Mouse (Mus musculus): ENCODE data around the gene Lmf2. TPM values are rescaled to one million over a fixed set of nuclear protein-coding genes. Genes with fewer than 3 reads are reported as not detected.

Lmf2 gene
- polyA plus RNA-seq, 1 experiment from 2014 or later: 46.1 TPM

DNA sequence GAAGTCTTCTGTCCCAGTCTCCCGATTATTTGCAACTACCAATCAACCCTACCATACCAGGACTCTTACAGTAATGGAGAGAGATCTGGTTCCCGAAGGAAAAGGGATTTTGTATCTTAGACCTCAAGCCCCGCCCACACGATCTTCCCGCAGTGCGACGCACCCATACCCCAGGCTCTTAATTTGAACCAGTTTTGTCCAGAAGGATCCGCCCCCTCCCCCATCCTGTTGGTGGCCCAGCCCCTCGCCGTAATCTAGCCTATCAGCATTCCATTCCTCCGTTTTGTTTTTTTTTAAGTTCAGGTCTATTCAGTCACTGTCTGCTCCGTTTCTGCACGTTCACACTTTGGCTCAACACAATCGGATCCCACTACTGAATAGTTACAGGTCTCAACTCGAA is 913 bp upstream of the Lmf2 start:
- ATAC-seq (replicated peaks; ENCODE audit: low FRiP score, low read depth): peak; percentile 68
- Histone ChIP-seq H3K9me3 (replicated peaks; ENCODE audit: low read length) (no peaks in the 10 kb centered on the region), H3K4me3 (replicated peaks; ENCODE audit: low read depth, low read length) (peak overlapping the region; percentile 75), H3K36me3 (ENCODE audit: insufficient read depth, low read length) (peaks cover 30% of the 10 kb centered on the region), H3K9ac (ENCODE audit: low read depth, low read length) (peak overlapping the region; percentile 81), H3K27me3 (ENCODE audit: insufficient read depth, low read length) (no peaks in the 10 kb centered on the region), H3K27ac (peak overlapping the region; percentile 87), H3K4me2 (ENCODE audit: low read length) (peak overlapping the region; percentile 80), H3K4me1 (replicated peaks; ENCODE audit: insufficient read depth, low read length) (no peaks in the 10 kb centered on the region; the same call in 1 of the 2 replicates)
- peak; percentile 98 for DNase-seq (ENCODE audit: low spot score)
- WGBS: under 1% methylated on average over 15 of the region's 15 CpGs
- TF ChIP-seq CTCF (IDR thresholded peaks at IDR 0.05; ENCODE audit: low read depth): no peak

DNA sequence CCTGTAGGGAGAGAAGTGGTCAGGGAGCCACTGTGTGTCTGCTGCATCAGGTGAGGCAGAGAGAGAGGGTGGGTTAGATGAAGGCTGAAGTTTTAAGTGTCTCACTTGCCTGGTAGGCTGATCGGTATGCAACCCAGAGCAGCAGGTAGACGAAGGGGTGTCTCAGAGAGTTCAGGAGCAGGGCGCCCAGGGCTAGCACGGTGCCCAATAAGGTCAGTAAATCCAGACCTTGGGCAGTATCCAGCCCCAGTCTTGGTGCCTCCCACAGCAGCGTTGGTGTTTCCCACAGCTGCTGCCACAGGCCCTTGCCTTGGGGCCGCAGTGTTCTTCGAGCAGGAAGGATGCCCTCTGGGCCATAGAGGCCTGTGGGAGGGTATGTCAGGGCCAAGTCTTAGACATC is 1.0 kb downstream of the Lmf2 start:
- peak overlapping the region; percentile 74 for H3K4me2 ChIP-seq (ENCODE audit: low read length)
- H3K4me3 ChIP-seq (replicated peaks; ENCODE audit: low read depth, low read length): peak overlapping the region; percentile 75
- H3K9me3 ChIP-seq (replicated peaks; ENCODE audit: low read length): no peaks in the 10 kb centered on the region
- no peak for DNase-seq (ENCODE audit: low spot score)
- WGBS: 62% methylated on average over 7 of the region's 7 CpGs
- no peaks in the 10 kb centered on the region; the same call in 1 of the 2 replicates for H3K4me1 ChIP-seq (replicated peaks; ENCODE audit: insufficient read depth, low read length)
- no peaks in the 10 kb centered on the region for H3K27me3 ChIP-seq (ENCODE audit: insufficient read depth, low read length)
- H3K27ac ChIP-seq: no peak overlapping the region
- ATAC-seq (replicated peaks; ENCODE audit: low FRiP score, low read depth): 0 out of 2 replicates have a peak, but pooled peaks have one; percentile 0
- peak overlapping the region; percentile 81 for H3K9ac ChIP-seq (ENCODE audit: low read depth, low read length)
- no peak for TF ChIP-seq CTCF (IDR thresholded peaks at IDR 0.05; ENCODE audit: low read depth)
- H3K36me3 ChIP-seq (ENCODE audit: insufficient read depth, low read length): peaks cover 31% of the 10 kb centered on the region

DNA sequence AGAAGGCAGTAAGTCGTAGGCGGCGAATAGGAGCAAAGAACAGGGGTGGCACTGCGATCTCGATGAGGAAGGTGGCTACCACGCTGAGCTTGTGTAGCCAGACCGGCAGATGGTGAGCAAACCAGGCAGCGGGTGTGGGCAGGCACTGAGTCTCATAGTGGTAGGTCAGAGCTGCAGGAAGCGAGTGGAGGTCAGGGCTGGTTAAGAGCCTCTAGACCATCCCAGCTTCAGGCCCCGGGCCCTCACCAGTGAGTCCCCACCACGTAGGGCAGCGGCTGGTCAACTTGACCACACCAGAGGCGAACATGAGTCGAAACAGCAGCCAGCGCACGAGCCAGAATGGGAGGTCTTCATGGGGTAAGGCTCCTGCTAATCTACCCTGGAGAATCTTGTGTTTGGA is 1.6 kb downstream of the Lmf2 start:
- WGBS: 94% methylated on average over 16 of the region's 16 CpGs
- Histone ChIP-seq H3K27me3 (ENCODE audit: insufficient read depth, low read length) (no peaks in the 10 kb centered on the region), H3K9ac (ENCODE audit: low read depth, low read length) (no peak overlapping the region), H3K4me3 (replicated peaks; ENCODE audit: low read depth, low read length) (no peak overlapping the region), H3K4me2 (ENCODE audit: low read length) (no peak overlapping the region), H3K36me3 (ENCODE audit: insufficient read depth, low read length) (peaks cover 31% of the 10 kb centered on the region), H3K9me3 (replicated peaks; ENCODE audit: low read length) (no peaks in the 10 kb centered on the region), H3K27ac (no peak overlapping the region), H3K4me1 (replicated peaks; ENCODE audit: insufficient read depth, low read length) (no peaks in the 10 kb centered on the region; the same call in 1 of the 2 replicates)
- ATAC-seq (replicated peaks; ENCODE audit: low FRiP score, low read depth) (no peak), DNase-seq (ENCODE audit: low spot score) (no peak)
- no peak for TF ChIP-seq CTCF (IDR thresholded peaks at IDR 0.05; ENCODE audit: low read depth)

DNA sequence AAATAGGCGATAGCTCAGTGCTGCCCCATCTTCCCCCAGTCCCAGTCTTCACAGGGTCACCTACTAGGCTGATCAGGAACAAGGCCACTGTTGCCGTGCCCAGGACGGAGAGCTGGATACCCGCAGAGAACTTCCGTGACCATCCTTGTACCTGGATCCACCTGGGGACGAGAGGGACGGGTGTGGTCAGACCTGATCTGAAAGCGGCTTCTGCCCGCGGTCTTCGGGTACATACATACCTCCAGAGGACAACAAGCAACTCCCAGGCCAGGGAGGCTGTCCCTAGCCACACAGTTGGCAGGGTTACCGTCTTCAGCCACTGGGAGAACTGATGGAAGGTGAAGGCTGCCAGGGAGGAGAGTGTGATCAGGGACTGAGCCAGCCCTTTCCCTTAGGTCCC is 2.7 kb downstream of the Lmf2 start:
- Histone ChIP-seq H3K4me2 (ENCODE audit: low read length) (no peak overlapping the region), H3K9me3 (replicated peaks; ENCODE audit: low read length) (no peaks in the 10 kb centered on the region), H3K36me3 (ENCODE audit: insufficient read depth, low read length) (peaks cover 31% of the 10 kb centered on the region), H3K27me3 (ENCODE audit: insufficient read depth, low read length) (no peaks in the 10 kb centered on the region), H3K4me3 (replicated peaks; ENCODE audit: low read depth, low read length) (no peak overlapping the region), H3K4me1 (replicated peaks; ENCODE audit: insufficient read depth, low read length) (no peaks in the 10 kb centered on the region; the same call in 1 of the 2 replicates), H3K27ac (no peak overlapping the region), H3K9ac (ENCODE audit: low read depth, low read length) (no peak overlapping the region)
- no peak for TF ChIP-seq CTCF (IDR thresholded peaks at IDR 0.05; ENCODE audit: low read depth)
- DNase-seq (ENCODE audit: low spot score) (no peak), ATAC-seq (replicated peaks; ENCODE audit: low FRiP score, low read depth) (no peak)
- 98% methylated on average over 12 of the region's 12 CpGs for WGBS

DNA sequence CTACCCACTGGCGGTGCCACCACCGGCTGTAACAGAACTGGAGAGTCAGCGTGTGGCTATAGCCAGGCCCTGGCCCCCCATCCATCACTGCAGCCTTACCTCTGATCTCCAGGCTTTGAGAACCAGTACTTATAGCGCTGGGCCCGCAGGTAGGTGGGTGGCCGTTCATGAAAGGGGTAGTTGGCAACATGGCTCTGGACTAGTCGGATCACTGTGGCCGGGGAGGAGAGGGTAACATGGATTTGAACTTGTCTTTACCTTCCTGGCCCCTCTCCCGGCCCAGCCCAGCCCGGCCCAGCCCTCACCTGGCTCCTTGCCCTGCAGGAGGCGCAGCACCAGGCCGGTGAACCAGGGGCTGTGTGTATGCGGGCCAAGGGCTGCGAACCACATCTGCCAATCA is 3.4 kb downstream of the Lmf2 start:
- DNase-seq (ENCODE audit: low spot score): no peak
- 94% methylated on average over 14 of the region's 14 CpGs for WGBS
- no peak for TF ChIP-seq CTCF (IDR thresholded peaks at IDR 0.05; ENCODE audit: low read depth)
- no peak overlapping the region for H3K4me3 ChIP-seq (replicated peaks; ENCODE audit: low read depth, low read length)
- no peaks in the 10 kb centered on the region for H3K9me3 ChIP-seq (replicated peaks; ENCODE audit: low read length)
- no peaks in the 10 kb centered on the region for H3K27me3 ChIP-seq (ENCODE audit: insufficient read depth, low read length)
- no peak overlapping the region for H3K9ac ChIP-seq (ENCODE audit: low read depth, low read length)
- no peak for ATAC-seq (replicated peaks; ENCODE audit: low FRiP score, low read depth)
- no peak overlapping the region for H3K27ac ChIP-seq
- H3K4me1 ChIP-seq (replicated peaks; ENCODE audit: insufficient read depth, low read length): no peaks in the 10 kb centered on the region; the same call in 1 of the 2 replicates
- peaks cover 31% of the 10 kb centered on the region for H3K36me3 ChIP-seq (ENCODE audit: insufficient read depth, low read length)
- no peak overlapping the region for H3K4me2 ChIP-seq (ENCODE audit: low read length)

DNA sequence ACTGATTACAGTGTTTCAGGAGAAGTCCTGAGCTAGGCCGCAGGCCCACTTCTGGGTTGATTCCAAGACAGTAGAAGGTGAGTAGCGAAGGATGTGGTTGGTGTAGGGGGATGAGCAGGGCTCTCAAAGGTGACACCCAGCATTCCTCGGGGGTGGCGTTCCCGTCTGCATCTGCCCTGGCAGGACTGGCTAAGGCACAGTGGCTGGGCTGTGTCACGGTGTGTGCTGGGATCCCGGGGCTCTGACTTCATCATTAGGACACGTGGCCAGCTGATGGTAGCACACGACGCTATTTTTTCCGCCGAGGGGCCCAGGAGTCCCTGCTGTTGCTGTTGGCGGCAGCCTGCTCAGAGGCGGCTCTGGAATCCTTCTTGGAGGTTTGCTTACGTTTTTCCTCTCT is 4.2 kb downstream of the Lmf2 start:
- ATAC-seq (replicated peaks; ENCODE audit: low FRiP score, low read depth): no peak
- Histone ChIP-seq H3K4me1 (replicated peaks; ENCODE audit: insufficient read depth, low read length) (no peaks in the 10 kb centered on the region; the same call in 1 of the 2 replicates), H3K9me3 (replicated peaks; ENCODE audit: low read length) (no peaks in the 10 kb centered on the region), H3K9ac (ENCODE audit: low read depth, low read length) (no peak overlapping the region), H3K4me2 (ENCODE audit: low read length) (no peak overlapping the region), H3K27ac (no peak overlapping the region), H3K27me3 (ENCODE audit: insufficient read depth, low read length) (no peaks in the 10 kb centered on the region), H3K4me3 (replicated peaks; ENCODE audit: low read depth, low read length) (no peak overlapping the region), H3K36me3 (ENCODE audit: insufficient read depth, low read length) (peaks cover 31% of the 10 kb centered on the region)
- WGBS: 92% methylated on average over 15 of the region's 15 CpGs
- TF ChIP-seq CTCF (IDR thresholded peaks at IDR 0.05; ENCODE audit: low read depth): no peak
- no peak for DNase-seq (ENCODE audit: low spot score)

DNA sequence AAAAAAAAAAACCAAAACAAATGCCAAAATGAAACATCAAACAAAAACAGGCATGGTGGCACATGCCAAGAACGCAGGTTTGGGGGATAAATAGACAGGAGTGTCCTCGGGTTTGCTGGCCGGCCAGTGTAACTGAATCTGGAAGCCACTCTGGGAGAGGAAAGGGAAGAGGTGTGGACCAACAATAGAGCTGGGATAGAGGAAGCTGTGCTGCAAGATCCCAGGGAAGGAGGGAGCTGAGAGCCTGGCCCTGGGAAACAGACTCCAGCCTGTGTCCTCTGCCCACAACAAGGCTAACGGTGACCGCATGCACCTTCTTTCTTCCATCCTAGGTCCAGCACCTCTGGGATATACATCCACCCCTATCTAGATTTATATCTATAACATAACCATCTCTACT is 5.0 kb downstream of the Lmf2 start:
- DNase-seq (ENCODE audit: low spot score) (peak; percentile 22), ATAC-seq (replicated peaks; ENCODE audit: low FRiP score, low read depth) (no peak)
- 74% methylated on average over 5 of the region's 5 CpGs for WGBS
- TF ChIP-seq CTCF (IDR thresholded peaks at IDR 0.05; ENCODE audit: low read depth): no peak
- Histone ChIP-seq H3K36me3 (ENCODE audit: insufficient read depth, low read length) (peaks cover 31% of the 10 kb centered on the region), H3K27ac (no peak overlapping the region), H3K4me1 (replicated peaks; ENCODE audit: insufficient read depth, low read length) (no peaks in the 10 kb centered on the region; the same call in 1 of the 2 replicates), H3K27me3 (ENCODE audit: insufficient read depth, low read length) (no peaks in the 10 kb centered on the region), H3K9me3 (replicated peaks; ENCODE audit: low read length) (no peaks in the 10 kb centered on the region), H3K4me2 (ENCODE audit: low read length) (no peak overlapping the region), H3K4me3 (replicated peaks; ENCODE audit: low read depth, low read length) (no peak overlapping the region), H3K9ac (ENCODE audit: low read depth, low read length) (no peak overlapping the region)

All from kidney, postnatal 0 days (tissue).